20 mouse cellular contexts compared by ENCODE assay signal in the genomic region with DNA sequence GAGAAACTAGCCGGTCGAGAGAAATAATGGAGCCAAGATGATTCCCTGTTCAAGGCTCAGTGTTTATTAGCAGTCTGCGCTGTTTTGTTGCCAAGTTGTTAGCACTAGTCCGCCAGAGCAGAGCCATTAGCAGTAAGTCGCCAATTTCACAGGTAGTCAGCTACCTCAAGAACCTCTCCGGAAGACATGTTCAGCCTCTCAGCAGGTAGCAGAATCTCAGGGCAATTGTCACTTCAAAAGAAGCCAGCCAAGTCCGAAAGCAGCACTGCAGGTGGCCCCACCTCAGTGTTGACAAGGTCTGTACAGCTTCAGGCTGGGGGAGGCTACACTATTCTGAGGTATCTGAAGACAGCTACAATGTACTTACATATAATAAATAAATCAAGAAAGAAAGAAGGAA. TPM values are rescaled to one million over a fixed set of nuclear protein-coding genes. Genes with fewer than 3 reads are reported as not detected.
DNase-seq lines count a peak whose midpoint lies in the region; TF ChIP-seq lines count a peak whose summit lies in the region.
"Had no signal": no experiment of that assay in that cellular context is flagged by ENCODE, and none has a peak within 500 bp of the region (broad histone marks: within the 10 kb centered on the region; RNA-seq: fewer than 3 reads in every experiment).

No protein-coding gene starts in this region.

- in situ Hi-C loops in ES-E14 (cut with MboI; ENCODE audit: low sequenced_read_pairs in 2 of 2, unreplicated experiment in 2 of 2), result no loop called here

- no peaks in the 10 kb centered on the region for H3K9me3 ChIP-seq in ES-E14 (ENCODE audit: control insufficient read depth, insufficient read depth, low read depth, low read length)
- H3K9me3 ChIP-seq: embryonic facial prominence, embryonic 13.5 days; embryonic facial prominence, embryonic 15.5 days; forebrain, embryonic 10.5 days; forebrain, embryonic 12.5 days had no signal

- peaks cover 2% of the 10 kb centered on the region in 2 experiments; a peak in 3 of 4 replicates for H3K4me1 ChIP-seq in ES-E14 (ENCODE audit: control insufficient read depth in 2 of 2, insufficient read depth in 2 of 2, low read length in 2 of 2, poor library complexity in 1 of 2)

- H3K4me3 ChIP-seq in ES-E14 (ENCODE audit: insufficient read depth in 1 of 2, low read depth in 1 of 2, low read length in 2 of 2, poor library complexity in 1 of 2, severe bottlenecking in 1 of 2), result no peak overlapping the region
- H3K4me3 ChIP-seq: embryonic facial prominence, embryonic 13.5 days; embryonic facial prominence, embryonic 15.5 days; erythroblast, embryonic 14.5 days; forebrain, embryonic 10.5 days; forebrain, embryonic 12.5 days had no signal

- H3K36me3 ChIP-seq in ES-E14 (ENCODE audit: control insufficient read depth, insufficient read depth, low read length, poor library complexity, severe bottlenecking), result no peaks in the 10 kb centered on the region
- H3K36me3 ChIP-seq: embryonic facial prominence, embryonic 13.5 days; embryonic facial prominence, embryonic 15.5 days; forebrain, embryonic 10.5 days; forebrain, embryonic 12.5 days had no signal

- 0 out of 2 replicates have a peak overlapping the region, but pooled peaks have one; percentile 15 for H3K9ac ChIP-seq in ES-E14 (ENCODE audit: insufficient read depth, low read depth, low read length, poor library complexity, severe bottlenecking)
- H3K9ac ChIP-seq: embryonic facial prominence, embryonic 13.5 days; embryonic facial prominence, embryonic 15.5 days; forebrain, embryonic 12.5 days had no signal

- no peak overlapping the region for H3K27ac ChIP-seq in ES-E14 (ENCODE audit: insufficient read depth, low read depth, low read length, poor library complexity, severe bottlenecking)
- H3K27ac ChIP-seq: embryonic facial prominence, embryonic 13.5 days; embryonic facial prominence, embryonic 15.5 days; forebrain, embryonic 10.5 days; forebrain, embryonic 12.5 days had no signal

- DNase-seq in cerebellum, adult 9-11 months, result peak; percentile 36
- no peak for DNase-seq in cerebellum, adult 8-10 months
- DNase-seq in ES-CJ7 (ENCODE audit: low read depth, low spot score), result peak; percentile 83
- DNase-seq in ES-E14 (ENCODE audit: low read depth, low spot score), result peak; percentile 38
- peak; percentile 83 for DNase-seq in ZHBTc4 (ENCODE audit: low read depth, low spot score)
- DNase-seq in frontal cortex, adult 2 months (ENCODE audit: extremely low spot score in 1 of 2, low spot score in 1 of 2), result no peak
- DNase-seq in gastrocnemius, adult 18-20 months (ENCODE audit: low spot score), result no peak
- DNase-seq: adrenal gland, adult 2 months; adrenal gland, postnatal 10 days; adrenal gland, postnatal 25 days; cerebellum, adult 11 months; cerebellum, adult 18-20 months; cerebellum, postnatal 36 days; embryo, embryonic 11 days had no signal

TF ChIP-seq in ES-E14, 5 proteins besides CTCF, POLR2A, EP300 and RAD21:
- TF ChIP-seq ZC3H11A (IDR thresholded peaks at IDR 0.05; ENCODE audit: borderline replicate concordance, low read depth, low read length) (no peak), MAFK (IDR thresholded peaks at IDR 0.05; ENCODE audit: insufficient read depth, low read depth, low read length) (no peak), ZNF384 (IDR thresholded peaks at IDR 0.05; ENCODE audit: low read depth, low read length) (no peak), HCFC1 (IDR thresholded peaks at IDR 0.05; ENCODE audit: borderline replicate concordance, insufficient read depth, low read length) (no peak), CHD2 (IDR thresholded peaks at IDR 0.05; ENCODE audit: low read depth, low read length) (no peak)

RNA-seq across cellular contexts. Expression of gene Rps6ka5, which starts 1.1 kb away (rescaled TPM):
- total RNA-seq in ES-E14 (2012; rRNA removed), result 5.5 and 6.0 TPM in 2 replicates
- 11.3 and 13.8 TPM in 2 replicates for polyA plus RNA-seq in frontal cortex, adult 2 months (2012; rRNA removed)
- total RNA-seq in gastrocnemius, adult 18-20 months (2021), result 10 to 100 TPM; 12.0 to 12.2 TPM

RNA-seq across cellular contexts. Expression of gene Dglucy, which starts 51.0 kb away (rescaled TPM):
- total RNA-seq in ES-E14 (2012; rRNA removed), result 6.2 and 20.9 TPM in 2 replicates
- 7.0 and 9.4 TPM in 2 replicates for polyA plus RNA-seq in frontal cortex, adult 2 months (2012; rRNA removed)
- 10 to 100 TPM; 30.5 to 32.2 TPM for total RNA-seq in gastrocnemius, adult 18-20 months (2021)
- total RNA-seq: MEL had no signal
- polyA plus RNA-seq: erythroblast, embryonic 14.5 days had no signal

Comparison
In these comparisons a context has a peak if more than half of its experiments do, and no peak if none do; other contexts are left out.
1. DNase-seq: peak in cerebellum, adult 9-11 months (single experiment), ES-CJ7 (single experiment), ES-E14 (single experiment) and ZHBTc4 (single experiment); none in cerebellum, adult 8-10 months (single experiment), frontal cortex, adult 2 months (0 of 2) and gastrocnemius, adult 18-20 months (single experiment).